ENCODE assay signal across 9 mouse cellular contexts in the genomic region with DNA sequence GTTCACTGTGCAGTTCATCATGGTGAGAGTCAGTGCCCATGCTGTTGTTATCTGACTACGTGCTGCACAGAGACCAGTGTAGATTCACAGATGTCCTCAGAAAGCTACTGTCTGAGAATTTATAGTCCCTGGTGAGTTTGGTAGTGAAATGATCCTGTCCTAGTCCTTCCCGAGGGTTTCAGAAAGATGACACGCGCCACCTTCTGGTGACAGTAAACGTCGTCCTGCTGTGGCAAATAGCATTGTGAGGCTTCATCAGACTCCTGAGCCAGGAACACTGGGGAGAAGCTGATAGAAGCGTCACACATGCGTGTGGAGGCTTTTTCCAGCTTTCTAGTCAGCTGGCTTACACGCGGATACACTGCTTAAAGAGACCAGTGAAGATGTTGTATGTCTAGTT.
DNase-seq lines count a peak whose midpoint lies in the region; ATAC-seq and TF ChIP-seq lines count a peak whose summit lies in the region.
"Had no signal": no experiment of that assay in that cellular context is flagged by ENCODE, and none has a peak within 500 bp of the region (broad histone marks: within the 10 kb centered on the region; RNA-seq: fewer than 3 reads in every experiment).

No protein-coding gene starts in this region.

- no peak overlapping the region for H3K4me3 ChIP-seq in cerebellum, adult 2 months (replicated peaks; ENCODE audit: insufficient read depth, low read depth, low read length)
- no peak overlapping the region for H3K4me3 ChIP-seq in hindbrain, embryonic 11.5 days (ENCODE audit: low read depth, low read length)
- no peak overlapping the region for H3K4me3 ChIP-seq in layer of hippocampus, adult 2 months
- H3K4me3 ChIP-seq in lung, postnatal 0 days (ENCODE audit: low read depth, low read length), result no peak overlapping the region
- H3K4me3 ChIP-seq: limb, embryonic 12.5 days had no signal

- H3K4me2 ChIP-seq in hindbrain, embryonic 11.5 days (replicated peaks; ENCODE audit: low read depth, low read length), result no peak overlapping the region
- no peak overlapping the region for H3K4me2 ChIP-seq in lung, postnatal 0 days (replicated peaks; ENCODE audit: low read depth, low read length)
- H3K4me2 ChIP-seq: limb, embryonic 12.5 days had no signal

- no peak overlapping the region for H3K9ac ChIP-seq in hindbrain, embryonic 11.5 days (ENCODE audit: low read depth, low read length)
- no peak overlapping the region for H3K9ac ChIP-seq in lung, postnatal 0 days (replicated peaks; ENCODE audit: low read depth)
- H3K9ac ChIP-seq: limb, embryonic 12.5 days had no signal

- ATAC-seq in hindbrain, embryonic 11.5 days (ENCODE audit: low FRiP score), result peak; percentile 13; the same call in 1 of the 2 replicates
- ATAC-seq in lung, postnatal 0 days, result peak; percentile 61
- ATAC-seq in monocyte, adult 5-6 weeks (replicated peaks; ENCODE audit: insufficient number of reproducible peaks, low FRiP score, low TSS enrichment, poor library complexity, severe bottlenecking), result no peak

- peaks cover 2% of the 10 kb centered on the region; the same call in 1 of the 2 replicates for H3K36me3 ChIP-seq in hindbrain, embryonic 11.5 days (ENCODE audit: control insufficient read depth, insufficient read depth, low read length)
- H3K36me3 ChIP-seq in lung, postnatal 0 days (ENCODE audit: insufficient read depth, low read length), result peaks cover 20% of the 10 kb centered on the region; the same call in 1 of the 2 replicates

- 6% methylated on average over 10 of the region's 10 CpGs for WGBS in cerebellum, adult 2 months
- 40% methylated on average over 10 of the region's 10 CpGs for WGBS in hindbrain, embryonic 11.5 days
- 22% methylated on average over 10 of the region's 10 CpGs for WGBS in lung, postnatal 0 days

- no peaks in the 10 kb centered on the region for H3K9me3 ChIP-seq in hindbrain, embryonic 11.5 days (ENCODE audit: control insufficient read depth, low read length)
- no peaks in the 10 kb centered on the region for H3K9me3 ChIP-seq in lung, postnatal 0 days (ENCODE audit: low read length)
- H3K9me3 ChIP-seq: limb, embryonic 12.5 days had no signal

- peak; percentile 82 for TF ChIP-seq CTCF in cerebellum, adult 2 months (IDR thresholded peaks at IDR 0.05; ENCODE audit: borderline replicate concordance, insufficient read depth, low read depth, low read length)
- TF ChIP-seq CTCF in layer of hippocampus, adult 2 months (conservative IDR thresholded peaks at IDR 0.05), result peak; percentile 84
- peak; percentile 89 for TF ChIP-seq CTCF in lung, postnatal 0 days (IDR thresholded peaks at IDR 0.05)

- DNase-seq in adipocyte (ENCODE audit: low spot score), result peak; percentile 82
- DNase-seq in cerebellum, adult 2 months, result peak; percentile 82 to 85
- peak; percentile 86 to 94 for DNase-seq in frontal cortex, adult 2 months (ENCODE audit: extremely low spot score in 1 of 2, low spot score in 1 of 2)
- peak; percentile 81 for DNase-seq in hindbrain, embryonic 11.5 days (ENCODE audit: low spot score)
- DNase-seq in layer of hippocampus, adult 2 months (ENCODE audit: low spot score in 2 of 2), result peak; percentile 81 to 84
- peak; percentile 74 for DNase-seq in lung, postnatal 0 days (ENCODE audit: low spot score)
- DNase-seq in right cerebral cortex, adult 18-20 months, result peak; percentile 89

- H3K27me3 ChIP-seq in cerebellum, adult 2 months (ENCODE audit: control insufficient read depth, insufficient read depth, low read length), result no peaks in the 10 kb centered on the region
- no peaks in the 10 kb centered on the region for H3K27me3 ChIP-seq in hindbrain, embryonic 11.5 days (ENCODE audit: control insufficient read depth, insufficient read depth, low read length)
- H3K27me3 ChIP-seq in lung, postnatal 0 days (replicated peaks; ENCODE audit: insufficient read depth, low read length), result no peaks in the 10 kb centered on the region
- H3K27me3 ChIP-seq: limb, embryonic 12.5 days had no signal

- peaks cover 15% of the 10 kb centered on the region; the same call in 1 of the 2 replicates for H3K4me1 ChIP-seq in cerebellum, adult 2 months (ENCODE audit: control insufficient read depth, insufficient read depth, low read length)
- no peaks in the 10 kb centered on the region for H3K4me1 ChIP-seq in hindbrain, embryonic 11.5 days (replicated peaks; ENCODE audit: control insufficient read depth, insufficient read depth, low read length)
- no peaks in the 10 kb centered on the region for H3K4me1 ChIP-seq in lung, postnatal 0 days (ENCODE audit: insufficient read depth, low read depth, low read length)

- TF ChIP-seq EP300 in lung, postnatal 0 days (IDR thresholded peaks at IDR 0.05), result no peak

- no peak for TF ChIP-seq POLR2A in cerebellum, adult 2 months (IDR thresholded peaks at IDR 0.05; ENCODE audit: borderline replicate concordance, insufficient read depth, low read length)

- no peak overlapping the region for H3K27ac ChIP-seq in cerebellum, adult 2 months (ENCODE audit: insufficient read depth, low read length)
- no peak overlapping the region for H3K27ac ChIP-seq in hindbrain, embryonic 11.5 days (ENCODE audit: low read depth, low read length)
- no peak overlapping the region for H3K27ac ChIP-seq in layer of hippocampus, adult 2 months
- no peak overlapping the region for H3K27ac ChIP-seq in lung, postnatal 0 days (ENCODE audit: low read length)
- H3K27ac ChIP-seq: limb, embryonic 12.5 days had no signal
